Mouse (Mus musculus): Measurements from ENCODE around the gene Dab2ip.

DNA sequence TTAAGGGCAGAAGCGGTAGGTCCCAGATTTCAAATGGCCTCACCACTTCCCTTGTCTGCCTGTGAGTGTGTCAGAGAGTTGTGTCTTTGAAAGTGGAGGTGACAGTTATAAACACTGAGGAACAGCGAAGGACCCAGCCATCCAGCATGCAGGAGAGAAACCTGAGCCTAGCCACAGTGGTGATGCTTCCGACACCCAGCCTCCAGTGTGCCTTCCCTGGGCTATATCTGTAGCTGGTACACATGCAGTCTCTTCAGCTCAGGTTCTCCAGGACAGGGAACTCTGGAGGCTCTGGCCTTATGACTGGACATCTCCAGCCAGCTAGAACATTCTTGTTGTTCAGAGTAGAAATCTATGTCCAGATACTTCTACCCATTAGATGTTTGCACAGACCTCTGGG lies 25.9 kb downstream of the Dab2ip start:
- TF ChIP-seq CTCF (IDR thresholded peaks at IDR 0.05; ENCODE audit: low read depth) (no peak), EP300 (optimal IDR thresholded peaks at IDR 0.05) (no peak)
